Mouse (Mus musculus) lung, adult 2 months (tissue): Measurements from ENCODE around the gene Hist1h1t.

Experiments
- CTCF ChIP-seq: fragments of 200-500 bp; IDR thresholded peaks from 2 replicates; pipeline ENCODE4 v1.5.1; 2011; ENCODE audit warnings: mild to moderate bottlenecking, low read length, control low read depth; ENCODE audit not compliant: insufficient read depth
- POLR2A ChIP-seq: fragments of 200-500 bp; IDR thresholded peaks from 2 replicates; pipeline ENCODE4 v1.6.1; 2011; ENCODE audit warnings: low read depth, mild to moderate bottlenecking, control low read depth, low read length, borderline replicate concordance; ENCODE audit errors: extremely low read depth

DNA sequence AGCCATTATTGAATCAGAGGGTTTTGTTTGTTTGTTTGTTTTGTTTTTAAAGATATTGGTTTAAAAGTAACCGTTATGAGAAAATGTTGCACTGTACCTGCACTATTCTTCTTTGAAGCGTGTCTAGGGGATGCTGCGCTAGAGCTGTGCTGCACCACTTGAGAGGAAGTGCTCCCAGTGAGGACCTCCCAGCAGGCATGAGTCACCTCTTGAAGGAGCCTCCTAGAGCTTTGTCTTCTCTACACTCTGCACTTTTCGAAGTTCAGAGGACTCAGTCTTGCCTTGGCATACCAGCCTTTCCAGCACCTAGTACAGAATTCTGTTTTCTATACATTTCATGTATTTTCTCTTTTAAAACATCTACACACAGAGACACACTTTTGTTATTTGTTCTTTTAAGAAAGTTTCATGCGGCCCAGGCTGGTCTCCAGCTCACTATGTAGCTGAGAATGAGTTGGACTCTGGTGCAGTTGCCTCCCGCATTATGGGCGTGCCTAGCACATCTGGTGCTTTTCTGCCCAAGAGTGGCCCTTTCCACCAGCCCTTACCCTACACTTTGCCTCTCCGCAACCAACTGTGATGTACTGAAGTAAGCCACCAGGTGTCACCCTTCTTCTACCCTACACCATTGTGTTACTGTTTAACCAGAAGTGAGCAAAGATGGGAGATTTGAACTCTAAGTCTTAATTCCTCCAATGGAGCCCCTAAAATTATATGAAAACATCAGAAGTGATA is 5.3 kb downstream of the Hist1h1t start:
- TF ChIP-seq CTCF (peak; percentile 63), POLR2A (no peak)
